Mouse (Mus musculus) midbrain, embryonic 16.5 days (tissue): Measurements from ENCODE around the gene Tmem120b. TPM values are rescaled to one million over a fixed set of nuclear protein-coding genes. Genes with fewer than 3 reads are reported as not detected.

Experiments
- ATAC-seq: fragments of 200-750 bp; cut with Nextera tagmentation; 2 replicates; pipeline ENCODE4 v1.8.0; 2017; ENCODE audit warnings: moderate TSS enrichment
- H3K27ac ChIP-seq: fragments of 300-500 bp; sonication (generic); 2 replicates; pipeline ENCODE4 v1.5.1; 2014; ENCODE audit warnings: mild to moderate bottlenecking, low read length, mixed read lengths
- H3K27me3 ChIP-seq: fragments of 300-500 bp; sonication (generic); 2 replicates; pipeline ENCODE4 v1.6.1; 2014; ENCODE audit warnings: low read depth, low read length, mixed read lengths; ENCODE audit not compliant: control insufficient read depth, insufficient read depth
- H3K36me3 ChIP-seq: fragments of 300-500 bp; sonication (generic); 2 replicates; pipeline ENCODE4 v1.6.1; 2014; ENCODE audit warnings: mild to moderate bottlenecking, low read length, moderate library complexity, mixed read lengths; ENCODE audit not compliant: control insufficient read depth, insufficient read depth
- H3K4me1 ChIP-seq: fragments of 300-500 bp; sonication (generic); 2 replicates; pipeline ENCODE4 v1.6.1; 2014; ENCODE audit warnings: mild to moderate bottlenecking, low read length, mixed read lengths; ENCODE audit not compliant: control insufficient read depth, insufficient read depth
- H3K4me2 ChIP-seq: fragments of 300-500 bp; sonication (generic); 2 replicates; pipeline ENCODE4 v1.6.1; 2014; ENCODE audit warnings: mild to moderate bottlenecking, low read length, mixed read lengths
- H3K4me3 ChIP-seq: fragments of 300-500 bp; sonication (generic); 2 replicates; pipeline ENCODE4 v1.5.1; 2014; ENCODE audit warnings: low read depth, mild to moderate bottlenecking, low read length, moderate library complexity, mixed read lengths
- H3K9ac ChIP-seq: fragments of 300-500 bp; sonication (generic); 2 replicates; pipeline ENCODE4 v1.6.1; 2014; ENCODE audit warnings: low read depth, low read length, mixed read lengths
- H3K9me3 ChIP-seq: fragments of 300-500 bp; sonication (generic); replicated peaks from 2 replicates; pipeline ENCODE4 v1.6.1; 2014; ENCODE audit warnings: mild to moderate bottlenecking, low read length, mixed read lengths; ENCODE audit not compliant: control insufficient read depth, poor library complexity, severe bottlenecking
- WGBS: fragments of 180-500 bp; shearing (Covaris S2); extraction: QIAGEN DNeasy Blood & Tissue Kit; methylation state at CpG from one replicate; pipeline ENCODE4 v1.1.7; 2014; 5-methylcytosine and 5-hydroxymethylcytosine counted together
- polyA plus RNA-seq: library from polyadenylated mRNA; unstranded; fragments of >200 nt; fragmentation: Nextera tagmentation; extraction: Ambion mirVana; gene quantifications from 2 replicates; pipeline ENCODE4 v1.2.1, GENCODE M21; 2015

Tmem120b gene
- polyA plus RNA-seq, 1 experiment from 2014 or later, result 16.9 TPM

- ATAC-seq, result no peak
- under 1% methylated on average over 39 of the region's 39 CpGs for WGBS
Measured at GRCm38 (mm10) chr5:123138953-123139721, 70.9 kb downstream of the Tmem120b start.

GRCm38 (mm10) chr5:123139722-123140627 is 71.8 kb downstream of the Tmem120b start:
- under 1% methylated on average over 28 of the region's 28 CpGs for WGBS
- peak overlapping the region; percentile 87 for H3K4me2 ChIP-seq
- H3K9ac ChIP-seq, result peak overlapping the region; percentile 100
- no peak for ATAC-seq
- no peaks in the 10 kb centered on the region for H3K27me3 ChIP-seq
- peaks cover 40% of the 10 kb centered on the region for H3K4me1 ChIP-seq
- H3K36me3 ChIP-seq, result no peaks in the 10 kb centered on the region
- H3K4me3 ChIP-seq, result peak overlapping the region; percentile 94
- no peaks in the 10 kb centered on the region for H3K9me3 ChIP-seq
- H3K27ac ChIP-seq, result peak overlapping the region; percentile 100

More at GRCm38 (mm10) chr5:123138953-123139721, 70.9 kb downstream of the Tmem120b start:
- peak overlapping the region; percentile 100 for H3K9ac ChIP-seq
- no peaks in the 10 kb centered on the region for H3K36me3 ChIP-seq
- H3K4me1 ChIP-seq, result peaks cover 40% of the 10 kb centered on the region
- peak overlapping the region; percentile 87 for H3K4me2 ChIP-seq
- no peaks in the 10 kb centered on the region for H3K9me3 ChIP-seq
- peak overlapping the region; percentile 100 for H3K27ac ChIP-seq
- peak overlapping the region; percentile 94 for H3K4me3 ChIP-seq
- H3K27me3 ChIP-seq, result no peaks in the 10 kb centered on the region

DNA sequence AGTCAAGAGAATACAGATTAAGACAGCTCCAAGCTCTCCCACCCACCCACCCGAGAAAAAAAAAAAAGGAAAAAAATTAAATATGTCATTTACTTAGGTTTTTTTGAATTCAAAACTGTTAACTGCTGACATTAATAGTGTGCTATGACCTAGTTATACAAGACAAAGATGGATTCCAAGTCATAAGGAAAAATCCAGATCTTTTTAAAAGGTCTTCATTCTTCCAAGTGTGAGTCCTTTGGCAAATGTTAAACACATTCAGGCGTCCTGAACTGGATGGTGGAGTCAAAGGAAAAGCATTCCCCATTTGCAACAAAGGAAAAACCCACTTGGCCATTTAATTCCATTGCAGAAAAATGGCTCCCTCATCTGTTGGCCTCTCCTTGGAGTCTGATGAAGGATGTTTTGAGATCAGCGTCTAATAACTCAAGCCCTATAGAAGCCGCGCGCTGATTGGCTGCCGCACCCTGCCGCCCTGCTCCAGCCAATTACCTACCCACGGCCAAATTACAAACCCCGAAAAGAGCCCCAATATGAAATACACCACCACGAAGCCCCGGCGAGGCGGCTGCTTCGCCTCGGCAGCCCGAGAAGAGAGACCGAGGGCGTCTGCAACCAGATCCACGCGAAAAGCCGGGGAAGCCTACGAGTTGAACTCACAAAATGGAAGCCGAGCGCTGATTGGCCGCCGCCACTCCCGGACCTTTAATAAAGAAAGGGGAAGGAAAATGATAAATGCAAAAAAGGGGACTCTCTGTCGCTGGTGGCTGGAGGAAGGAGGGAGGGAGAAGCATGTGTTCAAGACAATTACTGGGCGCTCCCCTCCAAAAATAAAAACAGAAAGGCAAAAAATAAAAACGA is 72.7 kb downstream of the Tmem120b start:
- peaks cover 41% of the 10 kb centered on the region for H3K4me1 ChIP-seq
- H3K36me3 ChIP-seq, result no peaks in the 10 kb centered on the region
- H3K9me3 ChIP-seq, result no peaks in the 10 kb centered on the region
- peak overlapping the region; percentile 94 for H3K4me3 ChIP-seq
- H3K4me2 ChIP-seq, result peak overlapping the region; percentile 95
- no peaks in the 10 kb centered on the region for H3K27me3 ChIP-seq
- H3K9ac ChIP-seq, result peak overlapping the region; percentile 100
- peak overlapping the region; percentile 100 for H3K27ac ChIP-seq
- ATAC-seq, result peak; percentile 74
- 0% methylated on average over 31 of the region's 31 CpGs for WGBS

DNA sequence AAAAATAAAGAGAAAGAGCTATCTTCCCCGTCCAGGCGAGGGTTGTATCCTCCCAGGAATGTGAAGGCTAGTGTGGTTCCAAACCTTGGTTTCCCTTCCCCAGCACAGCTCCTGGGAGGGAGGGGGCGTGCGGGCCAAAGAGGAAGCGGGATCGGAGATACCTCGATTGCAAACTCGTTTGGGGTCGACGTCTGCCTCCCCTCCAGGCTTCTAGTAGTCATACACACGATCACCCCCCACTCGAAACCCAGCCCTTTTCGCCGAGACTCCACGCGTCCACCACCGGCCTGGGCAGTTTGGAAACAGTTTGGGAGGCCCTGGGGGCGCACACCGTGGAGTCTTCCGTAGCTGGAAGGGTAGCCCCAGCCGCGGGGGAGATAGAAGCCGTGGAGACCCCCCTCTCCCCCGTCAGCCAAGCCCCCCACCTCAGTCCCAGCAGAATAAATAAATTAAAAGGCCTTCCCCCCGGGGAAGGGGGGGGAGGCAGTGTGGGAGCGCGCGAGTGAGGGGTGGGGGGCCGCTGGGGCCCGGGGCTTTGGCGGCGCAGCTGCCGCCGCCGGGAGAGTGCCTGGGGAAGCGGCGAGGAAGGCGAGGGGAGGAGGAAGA is 73.4 kb downstream of the Tmem120b start:
- Histone ChIP-seq H3K4me2 (peak overlapping the region; percentile 95), H3K9ac (peak overlapping the region; percentile 100), H3K27ac (peak overlapping the region; percentile 100), H3K36me3 (no peaks in the 10 kb centered on the region), H3K27me3 (no peaks in the 10 kb centered on the region), H3K4me1 (peaks cover 39% of the 10 kb centered on the region), H3K9me3 (no peaks in the 10 kb centered on the region), H3K4me3 (peak overlapping the region; percentile 94)
- no peak for ATAC-seq
- under 1% methylated on average over 37 of the region's 38 CpGs for WGBS

GRCm38 (mm10) chr5:123142161-123143157 is 74.2 kb downstream of the Tmem120b start, which contains the start of gene Setd1b:
Gene Setd1b (plus strand): TSS chr5:123142193.
- Histone ChIP-seq H3K27me3 (no peaks in the 10 kb centered on the region), H3K9ac (peak within 1 kb of the TSS; percentile 100), H3K4me1 (peaks cover 31% of the 10 kb centered on the region), H3K27ac (peak within 1 kb of the TSS; percentile 100), H3K36me3 (peaks cover 7% of the 10 kb centered on the region; the same call in 1 of the 2 replicates), H3K4me2 (peak within 1 kb of the TSS; percentile 95), H3K9me3 (no peaks in the 10 kb centered on the region), H3K4me3 (peak within 1 kb of the TSS; percentile 94)
- 0 out of 2 replicates have a peak, but pooled peaks have one; percentile 2 for ATAC-seq
- WGBS, result under 1% methylated on average over 51 of the region's 103 CpGs

DNA sequence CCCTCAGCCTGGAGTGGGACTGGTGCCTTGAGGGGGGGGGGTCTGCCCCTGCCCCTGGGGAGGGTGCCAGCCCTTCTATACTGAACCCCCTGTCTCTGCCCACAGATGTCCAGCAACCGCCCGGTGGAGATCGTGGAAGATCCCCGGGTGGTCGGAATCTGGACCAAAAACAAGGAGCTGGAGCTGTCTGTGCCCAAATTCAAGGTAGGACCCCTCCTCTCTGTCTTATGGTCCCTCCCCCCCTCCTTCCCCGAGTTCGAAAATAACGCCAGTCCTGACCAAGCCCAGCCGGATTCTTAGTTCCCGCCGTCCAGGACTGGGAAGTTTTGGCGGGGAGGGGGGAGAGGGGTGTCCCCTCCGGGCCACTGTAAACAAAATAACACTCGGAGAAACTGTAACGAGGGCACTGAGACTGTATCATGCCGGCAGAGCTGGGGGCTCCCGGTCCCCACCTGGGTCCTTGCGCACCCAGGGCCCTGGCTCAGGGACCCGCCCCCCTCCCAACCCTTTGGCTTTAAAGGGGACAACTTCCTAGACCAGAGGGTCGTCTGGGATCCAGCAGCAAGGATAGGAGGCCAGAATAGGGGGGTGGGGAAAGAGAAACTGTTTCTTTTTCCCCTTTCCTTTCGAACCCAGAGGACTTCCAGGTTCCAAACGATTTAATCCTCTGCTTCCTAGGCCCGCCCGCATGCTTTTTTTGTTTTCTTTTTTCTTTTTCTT is 75.2 kb downstream of the Tmem120b start:
- WGBS, result under 1% methylated on average over 23 of the region's 24 CpGs
- no peak for ATAC-seq
- Histone ChIP-seq H3K4me3 (peak overlapping the region; percentile 94), H3K9me3 (no peaks in the 10 kb centered on the region), H3K4me1 (peaks cover 30% of the 10 kb centered on the region), H3K27me3 (no peaks in the 10 kb centered on the region), H3K9ac (peak overlapping the region; percentile 100), H3K27ac (peak overlapping the region; percentile 100), H3K36me3 (peaks cover 11% of the 10 kb centered on the region), H3K4me2 (peak overlapping the region; percentile 95)
